In the genomic region with DNA sequence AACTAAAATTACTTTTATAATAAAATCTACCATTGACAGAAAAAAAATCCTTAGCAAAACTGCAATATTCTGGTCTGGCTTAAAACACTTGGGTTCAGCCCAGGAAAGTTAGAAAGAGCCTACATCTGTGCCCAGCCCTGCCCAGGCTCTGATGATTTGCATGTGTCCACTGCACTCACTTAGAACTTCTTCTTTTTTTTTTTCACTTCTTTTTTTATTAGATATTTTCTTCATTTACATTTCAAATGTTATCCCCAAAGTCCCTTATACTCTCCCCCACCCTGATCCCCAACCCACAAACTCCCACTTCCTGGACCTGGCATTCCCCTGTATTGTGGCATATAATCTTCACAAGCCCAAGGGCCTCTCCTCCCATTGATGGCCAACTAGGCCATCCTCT, we compare ENCODE assay signal across 25 mouse cellular contexts.
"Had no signal": no experiment of that assay in that cellular context is flagged by ENCODE, and none has a peak within 500 bp of the region (broad histone marks: within the 10 kb centered on the region; RNA-seq: fewer than 3 reads in every experiment).

No protein-coding gene starts in this region.

- H3K4me3 ChIP-seq: gastrocnemius, adult 2 months; heart, adult 2 months; heart, embryonic 10.5 days; heart, embryonic 12.5 days; hindbrain, embryonic 13.5 days; hindbrain, embryonic 15.5 days; kidney, embryonic 15.5 days; limb, embryonic 13.5 days; limb, embryonic 15.5 days; liver, embryonic 12.5 days had no signal

- H3K4me2 ChIP-seq: heart, embryonic 12.5 days; hindbrain, embryonic 13.5 days; hindbrain, embryonic 15.5 days; kidney, embryonic 15.5 days; limb, embryonic 13.5 days; limb, embryonic 15.5 days; liver, embryonic 12.5 days had no signal

- H3K36me3 ChIP-seq: heart, embryonic 10.5 days; heart, embryonic 12.5 days; hindbrain, embryonic 13.5 days; hindbrain, embryonic 15.5 days; kidney, embryonic 15.5 days; limb, embryonic 13.5 days; limb, embryonic 15.5 days; liver, embryonic 12.5 days had no signal

- H3K9ac ChIP-seq: heart, embryonic 12.5 days; hindbrain, embryonic 13.5 days; hindbrain, embryonic 15.5 days; kidney, embryonic 15.5 days; limb, embryonic 13.5 days; limb, embryonic 15.5 days; liver, embryonic 12.5 days had no signal

- H3K9me3 ChIP-seq: heart, embryonic 10.5 days; heart, embryonic 12.5 days; hindbrain, embryonic 13.5 days; hindbrain, embryonic 15.5 days; kidney, embryonic 15.5 days; limb, embryonic 13.5 days; limb, embryonic 15.5 days had no signal

- H3K27ac ChIP-seq: gastrocnemius, adult 2 months; heart, adult 2 months; heart, embryonic 10.5 days; hindbrain, embryonic 13.5 days; hindbrain, embryonic 15.5 days; hindbrain, postnatal 0 days; kidney, embryonic 15.5 days; kidney, postnatal 0 days; limb, embryonic 13.5 days; limb, embryonic 15.5 days; liver, embryonic 12.5 days had no signal

- H3K27me3 ChIP-seq: heart, embryonic 12.5 days; hindbrain, embryonic 13.5 days; hindbrain, embryonic 15.5 days; kidney, embryonic 15.5 days; limb, embryonic 13.5 days; limb, embryonic 15.5 days; liver, embryonic 12.5 days had no signal

- H3K4me1 ChIP-seq: heart, embryonic 10.5 days; heart, embryonic 12.5 days; hindbrain, embryonic 13.5 days; hindbrain, embryonic 15.5 days; kidney, embryonic 15.5 days; limb, embryonic 13.5 days; limb, embryonic 15.5 days; liver, embryonic 12.5 days had no signal

- DNase-seq: gastrocnemius, adult 2 months; gastrocnemius, postnatal 14 days; gastrocnemius, postnatal 36 days; heart, adult 11 months; heart, adult 2 months; heart, postnatal 10 days; heart, postnatal 36 days; kidney, adult 11 months; kidney, adult 2 months; kidney, adult 9 months; kidney, postnatal 14 days; kidney, postnatal 36 days; layer of hippocampus, adult 9-11 months; layer of hippocampus, postnatal 36 days; left cerebral cortex, postnatal 4 days had no signal
